Mouse (Mus musculus) right cerebral cortex, postnatal 25 days (tissue): ENCODE data around the gene Odf4.

Experiments used
- DNase-seq: peaks from one replicate; pipeline ENCODE4 v3.0.0; 2022

Odf4 gene

DNA sequence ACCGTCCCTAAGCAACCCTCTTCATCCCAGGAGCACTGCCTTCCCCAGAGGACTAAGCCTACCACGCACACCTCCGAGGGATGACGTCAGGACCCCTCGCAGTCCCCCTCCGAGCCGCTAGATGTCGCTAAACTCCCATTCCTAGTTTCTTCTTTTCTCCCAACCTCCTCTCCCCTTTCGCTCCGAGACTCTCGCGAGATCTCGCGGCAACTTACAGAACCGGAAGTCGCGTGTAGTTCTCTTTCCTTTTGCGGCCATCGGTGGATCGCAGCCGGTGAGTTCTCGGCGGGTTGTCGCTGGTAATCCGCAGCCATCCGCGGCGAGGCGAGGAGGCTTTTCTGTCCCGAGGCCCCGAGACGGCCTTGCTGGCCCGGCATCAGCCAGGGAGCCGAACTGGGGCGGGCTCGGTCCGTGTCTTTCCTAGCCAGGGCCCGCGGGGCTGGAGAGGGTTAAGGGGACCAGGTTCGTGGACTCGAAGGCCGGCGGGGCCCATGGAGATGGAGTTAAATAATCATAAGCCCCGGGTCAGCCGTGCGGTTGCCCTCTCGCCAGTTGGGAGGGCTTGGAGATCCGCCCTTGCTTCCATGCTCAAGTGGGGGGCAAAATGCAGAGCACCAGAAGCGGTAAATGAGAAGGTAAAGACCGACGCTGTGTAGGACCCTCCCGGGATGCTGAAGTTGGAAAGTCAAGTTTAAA is 25.4 kb downstream of the Odf4 start, which contains the start of gene Rpl26:
Rpl26 (plus strand) TSS at position 233 of the 696 bp plus-strand sequence.
- peak; percentile 98 for DNase-seq

DNA sequence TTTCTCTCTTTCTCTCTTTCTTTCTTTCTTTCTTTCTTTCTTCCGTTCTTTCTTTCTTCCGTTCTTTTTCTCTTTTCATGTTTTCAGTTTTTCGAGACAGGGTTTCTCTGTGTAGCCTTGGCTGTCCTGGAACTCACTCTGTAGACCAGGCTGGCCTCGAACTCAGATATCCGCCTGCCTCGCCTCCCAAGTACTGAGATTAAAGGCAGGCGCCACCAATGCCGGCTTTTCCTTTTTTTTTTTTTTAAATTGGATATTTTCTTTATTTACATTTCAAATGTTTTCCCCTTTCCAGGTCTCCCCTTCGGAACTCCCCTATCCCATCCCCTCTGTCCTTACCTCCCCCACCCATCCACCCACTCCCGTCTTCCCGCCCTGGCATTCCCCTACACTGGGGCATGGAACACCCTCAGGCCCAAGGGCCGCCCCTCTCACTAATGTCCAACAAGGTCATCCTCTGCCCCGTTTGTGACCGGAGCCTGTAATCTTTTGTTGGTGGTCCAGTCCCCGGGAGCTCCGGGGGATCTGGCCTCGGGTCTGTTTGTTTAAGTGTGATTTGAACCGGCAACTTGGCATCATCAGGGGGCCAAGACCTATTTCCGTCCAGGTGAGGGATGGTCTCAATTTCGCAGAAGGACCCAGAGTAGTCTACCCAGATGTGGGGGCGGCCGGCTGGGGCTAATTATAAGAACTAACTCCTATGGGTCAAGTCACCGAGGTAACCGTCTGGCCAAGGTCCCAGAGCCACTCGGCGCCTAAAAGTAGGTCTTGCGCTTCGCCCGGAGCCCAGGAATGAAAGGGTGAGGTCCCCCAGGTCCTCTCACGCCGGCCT is 26.1 kb downstream of the Odf4 start:
- DNase-seq: no peak

DNA sequence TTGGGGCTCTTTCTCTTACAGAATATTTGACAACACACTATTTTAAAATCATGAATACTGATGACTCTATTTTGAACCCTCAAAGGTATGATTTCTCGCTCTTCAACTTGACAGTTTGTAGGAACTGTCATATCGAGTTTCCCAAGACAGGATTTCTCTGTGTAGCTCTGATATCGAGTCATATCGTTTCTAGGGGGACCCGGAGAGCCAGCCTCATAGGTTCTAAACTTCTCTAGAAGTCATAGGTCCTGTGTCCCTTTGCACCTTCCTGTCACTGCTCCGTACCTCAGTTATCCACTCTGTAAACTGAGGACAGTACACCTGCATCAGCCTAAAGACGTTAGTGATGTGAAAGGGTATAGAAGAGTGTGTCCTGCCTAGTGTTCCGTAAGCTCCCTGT is 27.1 kb downstream of the Odf4 start:
- no peak for DNase-seq

DNA sequence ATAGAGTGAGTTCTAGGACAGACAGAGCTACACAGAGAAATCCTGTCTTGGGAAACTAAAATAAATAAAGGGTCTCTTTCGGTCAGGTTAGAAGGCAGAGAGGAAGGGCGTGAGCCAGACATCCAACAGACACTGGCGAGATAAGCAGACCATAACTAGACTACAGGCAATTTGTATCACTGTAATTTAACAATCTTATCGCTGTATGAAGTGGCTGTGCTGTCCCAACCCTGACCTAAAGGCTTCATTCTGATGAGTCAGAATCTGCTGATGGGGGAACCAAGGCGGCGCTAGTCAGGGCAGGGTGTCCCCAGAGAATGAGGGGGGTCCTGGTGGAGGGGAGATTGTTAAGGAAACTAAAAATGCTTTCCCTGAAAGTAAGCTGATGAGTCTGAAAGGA is 28.1 kb downstream of the Odf4 start:
- no peak for DNase-seq

DNA sequence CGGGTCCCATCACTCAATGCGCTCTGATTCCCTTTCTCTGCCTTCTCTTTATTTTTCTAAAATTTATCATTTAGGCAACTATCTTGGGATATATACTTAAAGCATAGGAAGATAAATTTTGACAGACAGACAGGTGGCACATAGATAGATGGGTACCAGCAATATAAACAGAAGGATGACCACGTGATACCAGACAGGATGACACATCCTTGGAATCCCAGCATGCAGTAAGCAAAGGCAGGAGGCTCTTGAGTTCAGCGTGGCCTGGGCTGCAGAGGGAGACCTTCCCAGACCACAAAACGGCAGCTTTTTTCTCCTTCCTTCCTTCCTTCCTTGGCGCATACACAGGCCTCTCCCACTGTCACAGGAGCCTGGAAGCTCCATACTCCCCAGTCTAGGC is 29.0 kb downstream of the Odf4 start:
- no peak for DNase-seq

DNA sequence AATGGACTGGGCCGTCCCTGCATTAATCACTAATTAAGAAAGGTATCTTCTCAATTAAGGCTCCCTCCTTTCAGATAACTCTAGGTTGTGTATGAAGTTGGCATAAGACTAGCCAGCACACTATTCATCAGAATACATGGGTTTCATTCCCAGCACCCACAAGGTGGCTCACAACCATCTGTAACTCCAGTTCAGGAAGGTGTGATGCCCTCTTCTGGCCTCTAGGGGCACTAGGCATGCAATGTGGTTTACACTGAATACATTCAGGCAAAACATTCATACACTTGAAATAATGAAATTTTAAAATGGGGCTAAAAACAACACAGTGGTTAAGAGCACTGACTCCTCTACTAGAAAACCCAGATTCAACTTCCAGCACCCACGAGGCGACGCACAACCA is 29.8 kb downstream of the Odf4 start:
- no peak for DNase-seq

DNA sequence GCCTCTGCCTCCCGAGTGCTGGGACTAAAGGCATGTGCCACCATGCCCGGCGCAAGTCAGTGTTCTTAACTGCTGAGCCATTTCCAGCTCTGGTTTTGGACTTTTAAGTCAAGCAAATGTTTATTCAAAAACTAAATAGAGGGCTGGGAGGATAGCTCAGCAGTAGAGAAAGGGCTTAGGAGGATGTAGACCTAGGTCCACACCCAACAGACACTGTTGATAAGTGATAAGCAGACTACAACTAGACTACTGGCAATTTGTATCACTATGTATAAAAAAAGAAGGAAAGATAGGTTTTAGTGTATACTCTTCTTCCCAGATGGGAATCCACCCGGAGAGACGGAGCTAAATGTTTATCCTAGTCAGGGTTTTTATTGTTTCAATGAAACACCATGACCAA is 30.6 kb downstream of the Odf4 start:
- DNase-seq: no peak

DNA sequence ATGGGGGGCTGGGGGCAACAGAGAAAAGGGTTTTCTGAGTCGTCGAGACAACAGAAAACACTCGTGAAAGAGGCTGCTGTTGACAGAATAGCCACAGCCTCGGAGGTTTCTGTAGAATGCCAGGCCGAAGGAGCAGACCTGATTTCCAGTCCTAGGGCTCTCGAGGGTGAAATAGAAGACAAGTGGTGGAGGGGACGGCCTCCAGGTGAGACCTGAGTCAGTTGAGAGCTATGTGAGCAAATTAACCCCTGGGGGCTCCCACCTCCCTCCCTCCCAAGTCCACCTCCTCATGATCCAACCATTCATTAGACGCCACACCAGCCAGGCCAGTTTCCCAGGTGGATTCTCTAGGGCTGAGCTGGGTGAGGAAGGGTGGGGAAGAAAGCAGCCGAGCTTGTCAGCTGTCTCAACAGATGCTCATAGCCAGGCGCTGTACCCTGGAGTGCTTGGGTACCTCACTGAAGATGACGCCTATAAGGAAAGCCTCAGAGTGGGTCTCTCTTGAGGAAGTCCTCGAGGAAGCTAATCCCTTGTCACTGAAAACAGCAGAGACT is 32.9 kb downstream of the Odf4 start:
- no peak for DNase-seq

DNA sequence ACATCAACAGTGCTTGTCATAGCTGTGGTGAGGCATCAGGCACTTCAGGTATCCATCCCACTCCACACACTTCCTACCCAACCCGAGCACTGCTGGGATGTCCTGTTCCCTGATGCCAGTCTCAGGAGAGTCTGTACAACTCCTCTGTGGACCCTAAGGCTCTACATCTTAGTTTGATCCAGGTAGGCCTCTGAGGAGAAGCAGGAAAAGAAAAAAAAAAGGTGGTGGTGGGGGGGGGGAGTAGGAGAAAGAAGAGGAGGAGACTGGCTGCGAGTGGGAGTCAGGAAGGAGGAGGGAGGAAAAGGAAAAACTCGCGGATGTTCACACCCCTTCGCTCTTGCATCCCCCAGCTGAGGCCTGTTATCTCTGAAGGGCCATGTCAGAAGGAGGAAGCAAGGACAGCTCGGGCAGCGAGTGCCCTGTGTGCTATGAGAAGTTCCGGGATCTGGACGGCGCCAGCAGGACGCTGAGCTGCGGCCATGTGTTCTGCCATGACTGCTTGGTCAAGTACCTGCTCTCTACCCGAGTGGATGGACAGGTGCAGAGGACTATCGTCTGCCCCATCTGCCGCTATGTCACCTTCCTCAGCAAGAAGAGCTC is 34.5 kb downstream of the Odf4 start:
- DNase-seq: no peak

DNA sequence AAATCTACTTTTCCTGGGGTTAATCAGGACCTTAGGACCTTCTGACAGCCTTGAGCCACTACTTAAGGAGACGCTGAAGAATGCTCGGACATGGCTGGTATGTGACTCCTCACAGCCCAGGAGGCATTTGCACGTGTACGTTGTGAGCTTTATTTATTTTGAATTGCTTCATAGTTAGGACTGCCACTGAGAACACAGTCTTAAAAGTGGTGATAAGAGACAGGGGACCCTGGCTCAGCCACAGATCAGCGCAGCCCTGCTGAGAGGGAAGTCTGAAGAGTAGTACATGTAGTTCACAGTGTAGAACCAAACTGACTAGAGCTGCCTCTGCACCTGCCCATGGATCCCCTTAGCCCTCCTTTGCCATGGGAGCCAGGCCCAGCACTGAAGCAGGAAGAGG is 35.1 kb downstream of the Odf4 start:
- no peak for DNase-seq

DNA sequence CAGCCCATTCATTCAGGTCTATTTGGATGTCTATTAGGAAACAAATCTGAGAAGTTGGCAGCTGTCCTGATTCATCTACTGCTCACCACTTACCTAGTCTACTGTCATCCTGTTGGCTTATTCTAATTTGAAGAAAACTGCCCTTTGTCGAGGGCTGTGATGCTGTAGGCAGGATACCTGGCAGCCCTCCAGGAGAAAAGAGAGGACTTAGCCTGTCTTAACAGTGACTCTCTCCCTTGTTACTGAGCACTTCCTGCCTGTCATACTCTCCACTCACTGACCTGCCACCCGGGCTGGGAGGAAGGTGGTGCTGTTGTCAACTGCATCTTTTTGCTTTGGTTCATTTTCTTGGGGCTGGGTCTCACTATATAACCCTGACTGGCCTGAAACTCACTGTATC is 36.3 kb downstream of the Odf4 start:
- no peak for DNase-seq

DNA sequence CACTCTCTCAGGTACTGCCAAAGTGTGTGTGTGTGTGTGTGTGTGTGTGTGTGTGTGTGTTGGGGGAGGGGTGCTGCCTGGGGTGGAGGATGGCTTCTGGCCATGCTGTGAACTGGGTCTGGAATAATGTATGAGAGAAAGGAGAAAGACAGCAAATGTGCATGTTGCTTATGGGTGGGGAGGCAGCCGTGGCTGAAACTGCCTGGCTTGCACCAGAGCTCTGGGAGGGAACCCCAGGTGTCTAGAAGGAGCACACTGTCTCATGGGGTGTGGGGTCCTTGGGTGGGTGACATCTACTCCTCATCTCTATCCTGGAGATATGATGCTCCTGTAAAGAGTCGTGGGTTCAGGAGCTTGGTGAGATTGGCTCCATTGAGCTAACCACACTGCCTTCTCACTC is 38.2 kb downstream of the Odf4 start:
- DNase-seq: no peak

DNA sequence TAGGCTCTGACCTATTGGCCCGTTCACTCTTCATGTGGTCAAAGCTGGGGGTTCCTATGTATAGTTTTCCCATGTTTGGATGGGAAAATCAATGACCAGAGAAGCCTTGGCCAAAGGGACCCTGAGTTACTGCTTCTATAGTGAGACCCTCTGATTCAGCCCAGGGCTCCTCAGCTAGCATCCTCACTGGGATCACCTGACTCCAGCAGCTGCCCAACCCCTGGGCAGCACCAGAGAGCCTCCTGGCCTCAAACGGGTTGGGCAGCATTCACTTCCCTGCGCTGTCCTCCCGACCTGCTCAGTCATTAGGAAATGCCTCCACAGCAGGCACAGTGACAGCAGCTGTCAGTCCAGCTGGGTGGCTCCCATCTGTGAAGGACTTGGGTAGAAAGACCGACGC is 38.6 kb downstream of the Odf4 start, which contains the start of gene Rnf222:
Rnf222 (plus strand) TSS at position 301 of the 400 bp plus-strand sequence.
- DNase-seq: no peak

DNA sequence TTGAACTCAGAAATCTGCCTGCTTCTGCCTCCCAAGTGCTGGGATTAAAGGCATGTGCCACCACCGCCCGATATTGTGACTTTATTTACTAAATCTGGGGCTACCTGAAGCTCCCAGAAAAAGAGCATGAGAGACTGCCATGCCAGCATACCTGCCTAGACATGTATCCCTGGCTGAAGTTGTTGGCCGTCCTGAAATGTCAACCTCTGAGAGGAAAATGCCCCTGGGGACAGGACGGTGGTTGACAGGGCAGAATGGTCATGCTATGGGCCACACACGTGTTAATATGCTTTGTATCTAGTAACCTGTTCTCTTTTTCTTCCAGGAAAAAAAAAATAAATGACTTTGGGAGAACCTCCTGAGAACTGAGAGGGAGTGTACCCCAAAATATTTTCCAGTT is 40.8 kb downstream of the Odf4 start:
- DNase-seq: no peak

DNA sequence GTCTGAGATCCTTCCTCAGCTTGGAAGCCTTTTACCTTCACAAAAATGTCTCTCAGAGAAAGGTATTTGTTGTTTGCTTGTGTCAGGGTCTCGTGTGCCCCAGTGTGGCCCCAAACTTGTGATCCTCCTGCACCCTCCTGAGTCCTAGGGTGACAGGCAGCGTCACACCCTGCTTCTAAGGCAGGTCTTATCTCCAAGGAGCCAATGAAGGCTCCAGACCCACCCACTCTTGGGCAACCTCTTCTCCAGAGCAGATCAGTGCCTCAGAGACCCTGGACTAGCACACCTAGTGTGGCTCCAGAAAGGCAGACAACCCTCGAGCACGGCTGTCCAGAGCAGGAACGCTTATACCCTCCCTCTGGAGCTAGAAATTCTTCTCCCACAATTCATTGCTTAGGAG is 42.5 kb downstream of the Odf4 start:
- DNase-seq: no peak

DNA sequence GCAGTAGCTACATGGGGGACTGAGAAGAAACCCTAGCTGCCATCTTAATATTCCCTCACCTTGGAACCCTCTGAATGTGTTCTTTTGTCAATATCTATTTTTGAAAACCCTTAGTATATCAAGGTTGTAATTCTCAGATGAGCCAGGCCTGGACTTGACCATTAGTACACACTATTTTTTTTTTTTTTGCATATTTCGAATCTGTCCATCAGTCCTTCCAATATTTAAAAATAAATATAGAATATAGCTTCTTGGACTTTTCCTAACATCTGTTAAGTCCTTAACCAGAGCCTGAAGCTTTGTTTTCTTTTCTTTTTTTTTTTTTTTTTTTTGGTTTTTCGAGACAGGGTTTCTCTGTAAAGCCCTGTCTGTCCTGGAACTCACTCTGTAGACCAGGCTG is 43.0 kb downstream of the Odf4 start:
- DNase-seq: no peak

DNA sequence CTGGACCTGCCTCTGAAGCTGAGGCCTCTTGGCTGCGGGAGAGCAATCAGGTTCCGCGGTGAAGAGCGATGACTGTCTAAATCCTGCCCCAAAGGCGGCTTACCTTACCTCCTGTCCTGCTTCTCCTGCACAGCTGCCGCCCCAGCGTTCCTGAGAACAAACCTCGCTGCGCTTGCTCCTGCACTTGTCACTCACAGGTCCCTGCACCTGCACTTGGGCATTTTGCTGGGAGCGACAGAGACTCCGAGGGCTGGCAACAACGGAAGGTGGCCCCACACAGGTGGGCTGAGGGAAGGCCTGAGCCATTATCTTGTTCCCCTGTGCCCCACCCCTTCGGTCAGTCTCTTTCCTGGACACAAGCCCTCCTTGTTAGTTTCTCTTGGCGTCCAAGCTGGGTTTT is 44.8 kb downstream of the Odf4 start:
- DNase-seq: no peak

DNA sequence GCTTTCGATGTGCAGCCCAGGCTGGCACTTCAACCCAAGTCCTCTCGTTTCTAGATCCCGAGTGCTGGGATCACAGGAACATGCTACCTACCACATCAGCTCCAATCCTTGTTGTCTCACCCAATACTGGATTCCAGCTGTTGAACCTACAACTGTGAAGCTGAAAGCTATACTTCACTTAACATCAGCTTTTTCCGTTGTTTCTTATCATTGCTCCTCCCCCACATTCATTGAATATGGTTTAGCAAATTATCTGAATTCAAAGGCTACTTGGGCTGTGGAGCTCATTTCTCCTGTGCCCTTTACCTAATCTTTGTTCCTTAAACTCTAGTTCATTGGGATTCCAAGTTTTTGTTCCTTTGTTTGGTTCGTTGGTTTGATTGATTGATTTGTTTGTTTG is 48.1 kb downstream of the Odf4 start:
- no peak for DNase-seq

DNA sequence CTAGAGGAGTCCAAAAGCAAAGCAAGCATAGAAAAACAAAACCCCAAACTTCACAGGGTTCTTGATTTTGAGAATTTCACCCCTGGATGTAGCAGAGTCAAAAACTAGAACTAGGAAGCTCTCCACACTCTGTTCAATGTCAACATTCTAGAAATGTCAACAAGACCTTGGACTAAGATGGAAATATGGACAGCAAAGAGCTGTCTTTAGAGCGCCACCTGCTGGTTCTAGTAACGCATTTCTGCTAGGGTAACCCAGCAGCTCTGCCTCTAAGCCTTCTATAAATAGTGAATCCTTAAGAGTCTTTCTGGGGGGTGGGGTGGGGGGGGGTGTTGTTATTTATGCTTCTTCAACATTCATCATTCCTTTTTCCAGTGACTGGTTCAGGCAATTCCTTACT is 52.0 kb downstream of the Odf4 start:
- DNase-seq: peak; percentile 26
